Mouse (Mus musculus) cerebellum, adult 9-10 months (tissue): ENCODE results near the gene Gna13.

Experiments used
- DNase-seq: peaks from one replicate; pipeline ENCODE4 v3.0.0; 2022

Gna13 gene

DNA sequence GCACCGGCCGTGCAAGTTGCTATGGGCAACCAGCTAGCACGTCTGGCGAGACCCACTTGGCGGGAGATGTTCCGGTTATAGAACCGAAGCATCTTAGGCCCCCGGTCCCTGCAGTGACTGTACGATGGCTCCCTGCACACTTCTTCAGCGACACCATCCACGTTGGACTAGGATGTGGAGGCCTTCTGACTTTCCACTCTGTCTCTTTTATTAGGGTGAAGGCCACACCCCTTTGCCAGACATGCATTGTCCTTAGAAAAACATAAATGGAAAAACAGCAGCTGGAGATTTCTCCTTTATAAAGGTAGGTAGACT lies 63.6 kb downstream of the Gna13 start:
- no peak for DNase-seq

DNA sequence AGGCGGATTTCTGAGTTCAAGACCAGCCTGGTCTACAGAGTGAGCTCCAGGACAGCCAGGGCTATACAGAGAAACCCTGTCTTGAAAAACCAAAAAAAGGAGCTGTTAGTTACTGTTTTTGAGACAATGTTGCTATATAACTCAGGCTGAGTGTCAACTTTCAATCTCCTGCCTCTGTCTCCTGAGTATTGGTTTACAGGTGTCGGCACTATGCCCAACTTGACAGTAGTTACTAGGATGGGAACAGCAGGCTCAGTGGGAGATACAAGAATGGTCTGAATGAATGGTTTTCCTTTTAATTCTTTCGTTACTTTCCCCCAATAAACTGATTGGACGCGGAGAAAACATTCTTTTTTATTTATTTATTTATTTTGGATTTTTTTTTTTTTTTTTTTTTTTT lies 64.7 kb downstream of the Gna13 start:
- no peak for DNase-seq

GRCm38 (mm10) chr11:109434233-109434798 lies 71.7 kb downstream of the Gna13 start:
- DNase-seq = no peak

DNA sequence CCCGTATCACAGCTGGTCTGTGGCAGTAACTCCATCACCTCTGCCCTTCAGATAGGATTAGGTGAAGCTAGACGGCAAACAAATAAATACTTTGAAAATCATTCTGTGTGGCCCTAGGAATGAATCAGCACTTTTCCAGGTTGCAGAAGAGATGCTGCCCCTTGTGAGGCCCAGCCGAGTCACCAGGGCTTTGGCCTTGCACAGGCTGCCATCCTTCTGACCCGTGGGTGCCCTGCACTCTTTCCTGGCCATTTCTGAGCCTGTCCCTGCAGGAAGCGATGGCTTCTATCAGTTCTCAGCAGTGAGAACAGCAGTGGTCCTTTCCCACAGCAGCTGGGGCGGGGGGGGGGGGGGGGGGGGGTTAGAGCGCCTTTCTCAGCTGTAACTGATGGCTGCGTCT lies 74.3 kb downstream of the Gna13 start:
- DNase-seq = no peak

DNA sequence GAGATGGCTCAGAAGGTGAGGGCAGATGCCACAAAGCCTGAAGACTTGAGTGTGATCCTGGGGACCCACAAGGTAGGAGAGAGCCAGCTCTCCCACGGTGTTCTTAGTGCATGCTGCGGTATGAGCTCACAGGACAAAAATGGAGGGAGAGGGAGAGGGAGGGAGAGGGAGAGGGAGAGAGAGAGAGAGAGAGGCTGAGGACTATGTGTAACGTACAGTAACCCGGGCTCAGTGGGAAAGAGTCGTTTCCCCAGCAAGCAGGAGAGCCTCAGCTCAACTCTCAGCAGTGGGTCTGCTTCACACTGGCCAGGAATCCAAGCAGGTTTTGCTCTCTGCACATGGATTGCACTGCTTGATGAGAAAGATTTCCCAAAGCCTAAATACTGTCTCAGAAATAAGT lies 76.6 kb downstream of the Gna13 start:
- DNase-seq = no peak

GRCm38 (mm10) chr11:109439829-109440340 lies 77.3 kb downstream of the Gna13 start:
- peak; percentile 70 for DNase-seq

- DNase-seq = no peak
Observed at GRCm38 (mm10) chr11:109440641-109441040, 78.0 kb downstream of the Gna13 start.

- DNase-seq = no peak
Observed at GRCm38 (mm10) chr11:109441119-109441518, 78.5 kb downstream of the Gna13 start.

DNA sequence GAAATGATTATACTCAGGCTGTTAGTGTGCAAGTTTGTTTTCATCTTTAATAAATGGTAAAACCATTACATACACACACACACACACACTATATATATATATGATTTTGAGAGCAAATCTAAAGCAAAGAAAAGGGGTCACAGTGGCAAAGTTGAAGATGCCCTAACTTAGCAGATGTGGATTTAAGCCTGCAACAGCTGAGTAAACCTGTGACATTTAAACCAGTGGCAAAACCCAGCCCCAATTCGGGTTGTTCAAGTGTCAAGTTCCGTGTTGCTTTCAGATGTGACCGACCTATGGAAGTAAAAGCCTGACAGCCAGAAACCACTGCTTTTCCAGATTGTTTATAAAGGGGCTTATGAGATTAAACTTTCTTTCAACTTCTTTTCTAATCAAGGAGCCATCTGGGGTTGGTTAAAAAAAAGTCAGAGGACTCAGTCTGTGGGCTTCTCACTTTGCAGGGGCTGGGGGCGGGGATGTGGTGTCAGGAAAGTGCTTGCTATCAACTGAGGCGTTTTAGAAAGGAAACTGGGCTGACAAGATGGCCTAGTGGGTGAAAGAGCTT lies 79.6 kb downstream of the Gna13 start:
- no peak for DNase-seq

- DNase-seq = no peak
Observed at GRCm38 (mm10) chr11:109443468-109444263, 81.0 kb downstream of the Gna13 start.

DNA sequence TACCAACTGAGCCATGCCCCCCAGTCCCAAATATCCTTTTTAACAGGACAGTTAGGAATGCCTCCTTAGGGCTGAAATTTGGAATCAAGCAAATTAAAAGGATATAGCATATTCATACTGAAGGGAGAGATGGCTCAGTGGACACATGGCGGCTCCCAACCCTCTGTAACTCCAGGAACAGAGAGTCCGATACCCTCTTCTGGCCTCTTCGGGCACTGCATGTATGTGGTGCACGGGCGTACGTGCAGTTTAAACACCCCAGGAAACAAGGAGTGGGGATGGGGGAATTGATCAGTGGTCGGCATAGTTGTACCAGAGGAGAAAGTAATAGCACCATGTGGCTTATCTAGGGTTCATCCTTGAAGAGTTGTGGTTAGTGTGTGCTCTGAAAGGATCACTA lies 82.0 kb downstream of the Gna13 start:
- DNase-seq = peak; percentile 50

- peak; percentile 81 for DNase-seq
Observed at GRCm38 (mm10) chr11:109445438-109446035, 82.9 kb downstream of the Gna13 start.
